Mouse (Mus musculus) hindbrain, embryonic 14.5 days (tissue): Measurements from ENCODE around the gene Zc2hc1b. TPM values are rescaled to one million over a fixed set of nuclear protein-coding genes. Genes with fewer than 3 reads are reported as not detected.
"Not testable (repeated sequence)": the region's sequence is repeated elsewhere in the genome, so short reads cannot be mapped to it uniquely, and the experiment has no call there.

Experiments used
- ATAC-seq: fragments of 200-750 bp; cut with Nextera tagmentation; 2 replicates; pipeline ENCODE4 v1.8.0; 2017; ENCODE audit warnings: moderate number of reproducible peaks, mild to moderate bottlenecking, moderate TSS enrichment, moderate library complexity; ENCODE audit not compliant: low FRiP score
- DNase-seq: peaks from one replicate; pipeline ENCODE4 v3.0.0-alpha.2; 2015; ENCODE audit warnings: low spot score
- H3K27ac ChIP-seq: fragments of 300-500 bp; sonication (generic); 2 replicates; pipeline ENCODE4 v1.5.1; 2014; ENCODE audit warnings: mild to moderate bottlenecking, moderate library complexity
- H3K27me3 ChIP-seq: fragments of 300-500 bp; sonication (generic); 2 replicates; pipeline ENCODE4 v1.6.1; 2014; ENCODE audit warnings: mild to moderate bottlenecking, low read length, mixed read lengths; ENCODE audit not compliant: control insufficient read depth, insufficient read depth
- H3K36me3 ChIP-seq: fragments of 300-500 bp; sonication (generic); replicated peaks from 2 replicates; pipeline ENCODE4 v1.6.1; 2014; ENCODE audit not compliant: control insufficient read depth, insufficient read depth
- H3K4me1 ChIP-seq: fragments of 300-500 bp; sonication (generic); replicated peaks from 2 replicates; pipeline ENCODE4 v1.6.1; 2014; ENCODE audit warnings: antibody characterized with exemption, low read length, mixed read lengths; ENCODE audit not compliant: control insufficient read depth, insufficient read depth
- H3K4me2 ChIP-seq: fragments of 300-500 bp; sonication (generic); replicated peaks from 2 replicates; pipeline ENCODE4 v1.6.1; 2014; ENCODE audit warnings: mild to moderate bottlenecking, moderate library complexity
- H3K4me3 ChIP-seq: fragments of 300-500 bp; sonication (generic); replicated peaks from 2 replicates; pipeline ENCODE4 v1.5.1; 2014; ENCODE audit warnings: mild to moderate bottlenecking, low read length
- H3K9ac ChIP-seq: fragments of 300-500 bp; sonication (generic); 2 replicates; pipeline ENCODE4 v1.6.1; 2014
- H3K9me3 ChIP-seq: fragments of 300-500 bp; sonication (generic); 2 replicates; pipeline ENCODE4 v1.6.1; 2016; ENCODE audit warnings: low read length; ENCODE audit not compliant: control insufficient read depth
- WGBS: fragments of 180-500 bp; shearing (Covaris S2); extraction: QIAGEN DNeasy Blood & Tissue Kit; methylation state at CpG from one replicate; pipeline ENCODE4 v1.1.7; 2014; 5-methylcytosine and 5-hydroxymethylcytosine counted together
- polyA plus RNA-seq: library from polyadenylated mRNA; unstranded; fragments of >200 nt; fragmentation: Nextera tagmentation; extraction: Ambion mirVana; gene quantifications from 2 replicates; pipeline ENCODE4 v1.2.1, GENCODE M21; 2014

Gene Zc2hc1b
- polyA plus RNA-seq, 1 experiment from 2014 or later: not detected

- 90% methylated on average over 4 of the region's 4 CpGs for WGBS
- H3K4me1 ChIP-seq: no peaks in the 10 kb centered on the region; the same call in 1 of the 2 replicates
- H3K9me3 ChIP-seq: no peaks in the 10 kb centered on the region
- no peak overlapping the region for H3K4me3 ChIP-seq
- no peak overlapping the region for H3K4me2 ChIP-seq
- no peak overlapping the region for H3K27ac ChIP-seq
- ATAC-seq (no peak), DNase-seq (no peak)
- H3K27me3 ChIP-seq: no peaks in the 10 kb centered on the region
- no peaks in the 10 kb centered on the region for H3K36me3 ChIP-seq
- H3K9ac ChIP-seq: no peak overlapping the region
Observed at GRCm38 (mm10) chr10:13209061-13209460, 31.2 kb upstream of the Zc2hc1b start.

DNA sequence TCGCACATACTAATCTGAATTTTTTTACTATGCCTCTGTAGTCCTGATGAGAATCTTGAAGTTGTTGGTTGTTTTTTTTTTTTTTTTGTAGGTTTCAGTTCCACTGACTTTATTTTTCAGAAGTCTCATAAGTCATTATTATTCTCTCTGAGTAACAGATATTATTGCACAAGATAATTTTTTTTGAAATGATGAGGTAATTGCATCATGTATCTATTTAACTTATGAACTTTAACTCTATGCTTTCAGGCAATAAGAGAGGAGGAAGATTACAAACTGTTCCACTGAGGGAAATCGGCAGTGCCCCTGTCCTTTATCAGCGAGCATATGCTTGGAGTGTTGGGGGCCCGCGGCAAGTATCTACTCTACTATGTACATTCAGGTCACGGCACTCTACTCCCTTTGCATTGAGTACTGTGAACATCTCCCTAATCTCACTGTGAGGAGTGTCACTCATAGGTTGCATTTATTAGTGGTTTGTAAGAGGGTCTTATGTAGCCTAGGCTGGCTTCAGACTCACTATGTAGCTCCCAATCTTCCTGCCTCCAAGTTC is 24.0 kb upstream of the Zc2hc1b start:
- H3K9ac ChIP-seq: no peak overlapping the region
- H3K27me3 ChIP-seq: no peaks in the 10 kb centered on the region
- no peaks in the 10 kb centered on the region for H3K4me1 ChIP-seq
- ATAC-seq (no peak), DNase-seq (no peak)
- no peak overlapping the region for H3K4me2 ChIP-seq
- WGBS: 99% methylated on average over 6 of the region's 6 CpGs
- no peak overlapping the region for H3K4me3 ChIP-seq
- no peaks in the 10 kb centered on the region for H3K9me3 ChIP-seq
- no peaks in the 10 kb centered on the region for H3K36me3 ChIP-seq
- H3K27ac ChIP-seq: no peak overlapping the region

DNA sequence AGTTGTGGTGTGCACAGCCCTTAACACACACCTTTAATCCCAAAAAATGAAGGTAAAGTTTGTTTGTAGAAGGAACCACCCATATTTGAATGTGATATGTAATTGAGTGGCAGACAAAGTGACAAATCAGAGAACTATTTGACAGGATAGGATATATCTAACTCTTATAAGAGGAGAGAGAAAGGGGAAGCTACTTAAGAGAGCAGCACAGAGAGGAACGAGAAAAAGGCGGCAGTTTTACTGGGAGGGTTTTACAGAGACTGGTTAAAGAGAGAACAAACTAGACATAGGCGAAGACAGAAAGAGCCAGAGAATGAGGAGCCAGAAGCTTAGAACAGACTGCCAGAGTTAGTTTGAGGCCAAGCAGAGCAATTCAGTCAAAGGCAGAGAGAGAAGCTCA is 23.0 kb upstream of the Zc2hc1b start:
- Histone ChIP-seq H3K4me1 (no peaks in the 10 kb centered on the region), H3K27ac (no peak overlapping the region), H3K4me2 (no peak overlapping the region), H3K27me3 (no peaks in the 10 kb centered on the region), H3K36me3 (no peaks in the 10 kb centered on the region), H3K4me3 (no peak overlapping the region), H3K9ac (no peak overlapping the region), H3K9me3 (no peaks in the 10 kb centered on the region)
- ATAC-seq (no peak), DNase-seq (no peak)
- WGBS: 95% methylated on average over 3 of the region's 3 CpGs

GRCm38 (mm10) chr10:13199234-13199633 is 21.4 kb upstream of the Zc2hc1b start:
- H3K36me3 ChIP-seq: no peaks in the 10 kb centered on the region
- H3K9ac ChIP-seq: no peak overlapping the region
- H3K4me1 ChIP-seq: no peaks in the 10 kb centered on the region
- DNase-seq (no peak), ATAC-seq (no peak)
- H3K9me3 ChIP-seq: no peaks in the 10 kb centered on the region
- no peak overlapping the region for H3K27ac ChIP-seq
- WGBS: 96% methylated on average over 1 of the region's 1 CpGs
- no peaks in the 10 kb centered on the region for H3K27me3 ChIP-seq
- H3K4me3 ChIP-seq: no peak overlapping the region
- H3K4me2 ChIP-seq: no peak overlapping the region

- no peak for DNase-seq
- no peak overlapping the region for H3K4me3 ChIP-seq
- 81% methylated on average over 8 of the region's 8 CpGs for WGBS
- no peaks in the 10 kb centered on the region for H3K9me3 ChIP-seq
- no peaks in the 10 kb centered on the region for H3K36me3 ChIP-seq
- no peak overlapping the region for H3K9ac ChIP-seq
- H3K4me2 ChIP-seq: no peak overlapping the region
- peaks cover 4% of the 10 kb centered on the region; the same call in 1 of the 2 replicates for H3K4me1 ChIP-seq
- no peaks in the 10 kb centered on the region for H3K27me3 ChIP-seq
- no peak overlapping the region for H3K27ac ChIP-seq
- ATAC-seq: no peak
Observed at GRCm38 (mm10) chr10:13196872-13197507, 19.2 kb upstream of the Zc2hc1b start.

DNA sequence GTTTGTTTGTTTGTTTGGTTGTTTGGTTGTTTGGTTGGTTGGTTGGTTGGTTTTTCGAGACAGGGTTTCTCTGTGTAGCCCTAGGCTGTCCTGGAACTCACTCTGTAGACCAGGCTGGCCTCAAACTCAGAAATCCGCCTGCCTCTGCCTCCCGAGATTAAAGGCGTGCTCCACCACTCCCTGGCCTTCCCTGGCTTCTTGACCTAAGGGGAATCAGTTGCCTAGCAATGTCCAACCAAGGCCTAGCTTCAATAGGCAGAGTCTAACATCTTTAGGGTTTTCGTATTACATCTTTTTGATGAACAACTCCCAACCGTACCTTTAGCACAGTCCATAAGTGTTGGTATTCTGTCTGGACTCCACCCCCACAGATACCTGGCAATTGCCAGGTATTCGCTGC is 15.7 kb upstream of the Zc2hc1b start:
- H3K9ac ChIP-seq, H3K4me1 ChIP-seq, H3K9me3 ChIP-seq, DNase-seq, H3K27me3 ChIP-seq, H3K27ac ChIP-seq: not testable (repeated sequence)
- WGBS: 83% methylated on average over 7 of the region's 7 CpGs
- Histone ChIP-seq H3K4me2 (peak overlapping the region; percentile 58), H3K36me3 (peaks cover 17% of the 10 kb centered on the region), H3K4me3 (peak overlapping the region; percentile 63)
- 0 out of 2 replicates have a peak, but pooled peaks have one; percentile 12 for ATAC-seq

DNA sequence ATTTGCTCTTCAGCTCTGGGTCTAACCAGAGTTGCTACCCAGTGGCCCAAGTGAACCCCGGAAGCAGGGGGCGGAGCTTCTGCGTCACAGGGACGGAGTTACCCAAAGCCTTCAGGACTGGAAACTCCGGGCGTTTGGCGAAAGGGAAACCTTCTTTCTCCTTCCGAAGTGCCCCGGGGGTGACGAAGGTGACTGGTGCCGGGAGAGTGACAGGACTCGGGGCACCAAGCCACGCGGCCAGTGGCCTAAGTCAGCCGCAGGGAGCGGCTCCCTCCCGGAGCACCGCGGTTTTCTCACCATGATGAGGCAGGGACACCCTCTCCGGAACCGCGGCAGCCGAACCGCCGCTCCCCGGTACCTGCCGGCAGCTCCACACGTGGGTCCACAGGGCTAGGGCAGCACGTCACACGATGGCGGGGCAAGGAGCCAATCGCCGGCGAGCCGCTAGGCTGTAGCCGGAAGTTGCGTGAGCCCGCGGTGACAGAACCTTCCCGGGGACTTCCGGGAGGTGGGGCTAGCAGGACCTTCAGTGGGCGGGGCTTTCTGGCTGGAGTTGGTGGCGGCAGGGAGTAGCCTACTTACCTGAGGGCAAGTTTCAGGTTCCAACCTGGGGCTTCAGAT is 15.0 kb upstream of the Zc2hc1b start, which contains the start of gene Ltv1:
Gene Ltv1 (minus strand): TSS at position 438 of the 621 bp plus-strand sequence.
- Histone ChIP-seq H3K9ac (peak within 1 kb of the TSS; percentile 62), H3K9me3 (no peaks in the 10 kb centered on the region), H3K27me3 (no peaks in the 10 kb centered on the region), H3K4me2 (peak within 1 kb of the TSS; percentile 58), H3K4me3 (peak within 1 kb of the TSS; percentile 63), H3K27ac (no peak within 1 kb of the TSS), H3K36me3 (peaks cover 19% of the 10 kb centered on the region), H3K4me1 (peaks cover 4% of the 10 kb centered on the region; the same call in 1 of the 2 replicates)
- peak; percentile 100 for ATAC-seq
- under 1% methylated on average over 43 of the region's 43 CpGs for WGBS
- peak; percentile 94 for DNase-seq

- H3K4me2 ChIP-seq: no peak overlapping the region
- 95% methylated on average over 5 of the region's 5 CpGs for WGBS
- no peak for DNase-seq
- peaks cover 44% of the 10 kb centered on the region for H3K36me3 ChIP-seq
- no peak overlapping the region for H3K9ac ChIP-seq
- no peak overlapping the region for H3K4me3 ChIP-seq
- H3K27ac ChIP-seq: no peak overlapping the region
- H3K4me1 ChIP-seq: peaks cover 4% of the 10 kb centered on the region; the same call in 1 of the 2 replicates
- H3K27me3 ChIP-seq: no peaks in the 10 kb centered on the region
- ATAC-seq: no peak
- no peaks in the 10 kb centered on the region for H3K9me3 ChIP-seq
Observed at GRCm38 (mm10) chr10:13189881-13190280, 12.1 kb upstream of the Zc2hc1b start.

DNA sequence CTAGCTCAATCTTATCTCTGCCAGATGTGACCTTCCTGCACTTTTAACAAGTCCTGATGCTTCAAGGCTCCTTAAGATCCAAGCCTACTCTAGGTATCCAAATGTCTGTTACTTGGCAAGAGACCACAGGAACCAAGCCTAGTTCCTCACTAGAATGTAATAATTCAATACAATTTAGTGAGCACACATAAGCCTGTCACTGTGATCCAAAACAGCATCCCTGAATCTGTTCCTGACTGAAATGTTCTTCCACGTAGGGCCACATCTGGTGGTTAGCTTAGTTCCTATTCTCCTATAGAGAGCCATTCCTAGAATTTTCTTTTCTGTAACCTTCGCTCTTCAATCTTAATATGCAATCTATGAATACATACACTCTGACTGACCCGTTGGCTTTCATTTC is 8.9 kb upstream of the Zc2hc1b start:
- no peak overlapping the region for H3K9ac ChIP-seq
- H3K36me3 ChIP-seq: peaks cover 59% of the 10 kb centered on the region
- no peaks in the 10 kb centered on the region for H3K4me1 ChIP-seq
- no peak for ATAC-seq
- WGBS: 96% methylated on average over 3 of the region's 3 CpGs
- H3K9me3 ChIP-seq: no peaks in the 10 kb centered on the region
- no peak overlapping the region for H3K27ac ChIP-seq
- no peak overlapping the region for H3K4me3 ChIP-seq
- no peak for DNase-seq
- no peaks in the 10 kb centered on the region for H3K27me3 ChIP-seq
- H3K4me2 ChIP-seq: no peak overlapping the region
